Mouse (Mus musculus) midbrain, embryonic 13.5 days (tissue): ENCODE data around the gene Phykpl. TPM values are rescaled to one million over a fixed set of nuclear protein-coding genes. Genes with fewer than 3 reads are reported as not detected.
"Not testable (repeated sequence)": the region's sequence is repeated elsewhere in the genome, so short reads cannot be mapped to it uniquely, and the experiment has no call there.

Experiments used
- ATAC-seq: fragments of 200-750 bp; cut with Nextera tagmentation; 2 replicates; pipeline ENCODE4 v1.8.0; 2017; ENCODE audit warnings: mild to moderate bottlenecking, moderate TSS enrichment, moderate library complexity
- H3K27ac ChIP-seq: fragments of 300-500 bp; sonication (generic); 2 replicates; pipeline ENCODE4 v1.5.1; 2015; ENCODE audit warnings: inconsistent platforms, mild to moderate bottlenecking, moderate library complexity
- H3K27me3 ChIP-seq: fragments of 300-500 bp; sonication (generic); 2 replicates; pipeline ENCODE4 v1.6.1; 2015; ENCODE audit warnings: mild to moderate bottlenecking, inconsistent platforms
- H3K36me3 ChIP-seq: fragments of 300-500 bp; sonication (generic); 2 replicates; pipeline ENCODE4 v1.6.1; 2015; ENCODE audit warnings: mild to moderate bottlenecking, inconsistent platforms
- H3K4me1 ChIP-seq: fragments of 300-500 bp; sonication (generic); replicated peaks from 2 replicates; pipeline ENCODE4 v1.6.1; 2015; ENCODE audit warnings: inconsistent platforms
- H3K4me2 ChIP-seq: fragments of 300-500 bp; sonication (generic); replicated peaks from 2 replicates; pipeline ENCODE4 v1.6.1; 2015; ENCODE audit warnings: moderate library complexity, mild to moderate bottlenecking, inconsistent platforms
- H3K4me3 ChIP-seq: fragments of 300-500 bp; sonication (generic); replicated peaks from 2 replicates; pipeline ENCODE4 v1.5.1; 2015; ENCODE audit warnings: mild to moderate bottlenecking, inconsistent platforms
- H3K9ac ChIP-seq: fragments of 300-500 bp; sonication (generic); replicated peaks from 2 replicates; pipeline ENCODE4 v1.6.1; 2015; ENCODE audit warnings: mild to moderate bottlenecking, inconsistent platforms
- H3K9me3 ChIP-seq: fragments of 300-500 bp; sonication (generic); 2 replicates; pipeline ENCODE4 v1.6.1; 2016; ENCODE audit warnings: mild to moderate bottlenecking, inconsistent platforms
- WGBS: fragments of 180-500 bp; shearing (Covaris S2); methylation state at CpG from one replicate; pipeline ENCODE4 v1.1.7; 2015; 5-methylcytosine and 5-hydroxymethylcytosine counted together
- polyA plus RNA-seq: library from polyadenylated mRNA; unstranded; fragments of >200 nt; fragmentation: Nextera tagmentation; extraction: Ambion mirVana; gene quantifications from 2 replicates; pipeline ENCODE4 v1.2.1, GENCODE M21; 2015

Phykpl gene
- polyA plus RNA-seq, 1 experiment from 2014 or later, result 14.6 TPM

GRCm38 (mm10) chr11:51620084-51620483 is 35.5 kb downstream of the Phykpl start:
- Histone ChIP-seq H3K36me3 (peaks cover 37% of the 10 kb centered on the region), H3K27ac (no peak overlapping the region), H3K9ac (peak overlapping the region; percentile 77), H3K27me3 (no peaks in the 10 kb centered on the region), H3K4me3 (peak overlapping the region; percentile 76), H3K4me1 (peaks cover 25% of the 10 kb centered on the region), H3K9me3 (no peaks in the 10 kb centered on the region), H3K4me2 (peak overlapping the region; percentile 73)
- no peak for ATAC-seq
- WGBS, result 2% methylated on average over 11 of the region's 11 CpGs

DNA sequence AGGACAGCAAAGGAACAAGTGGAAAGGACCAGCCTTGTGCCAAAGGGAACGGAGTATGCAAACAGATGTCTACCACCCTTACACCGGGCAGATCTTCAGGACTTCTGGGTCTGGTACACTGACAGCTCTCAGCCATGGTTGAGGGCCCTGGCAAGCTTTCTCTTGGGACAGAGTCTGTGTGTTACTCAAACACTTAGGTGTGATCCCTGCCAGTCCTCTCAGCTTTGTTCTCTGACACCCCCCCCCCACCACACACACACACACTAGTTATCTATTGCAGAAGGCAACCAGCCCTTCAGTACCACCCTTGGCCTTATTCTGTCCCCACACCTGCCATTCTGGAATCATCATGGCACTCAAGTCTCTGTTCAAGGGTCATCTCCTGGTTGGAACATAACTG is 37.2 kb downstream of the Phykpl start:
- Histone ChIP-seq H3K4me1 (peaks cover 16% of the 10 kb centered on the region), H3K36me3 (peaks cover 52% of the 10 kb centered on the region), H3K9me3 (no peaks in the 10 kb centered on the region), H3K27me3 (no peaks in the 10 kb centered on the region), H3K9ac (no peak overlapping the region), H3K27ac (no peak overlapping the region), H3K4me3 (no peak overlapping the region), H3K4me2 (no peak overlapping the region)
- WGBS, result 94% methylated on average over 2 of the region's 2 CpGs
- ATAC-seq, result no peak

GRCm38 (mm10) chr11:51622971-51623491 is 38.5 kb downstream of the Phykpl start:
- Histone ChIP-seq H3K27ac (no peak overlapping the region), H3K9me3 (no peaks in the 10 kb centered on the region), H3K9ac (no peak overlapping the region), H3K4me1 (peaks cover 16% of the 10 kb centered on the region), H3K4me2 (no peak overlapping the region), H3K4me3 (no peak overlapping the region), H3K27me3 (no peaks in the 10 kb centered on the region), H3K36me3 (peaks cover 65% of the 10 kb centered on the region)
- 96% methylated on average over 7 of the region's 7 CpGs for WGBS
- ATAC-seq, result no peak

GRCm38 (mm10) chr11:51625187-51625820 is 40.7 kb downstream of the Phykpl start:
- H3K9me3 ChIP-seq, result no peaks in the 10 kb centered on the region
- no peak overlapping the region for H3K27ac ChIP-seq
- no peak overlapping the region for H3K4me3 ChIP-seq
- peaks cover 13% of the 10 kb centered on the region for H3K4me1 ChIP-seq
- peaks cover 82% of the 10 kb centered on the region for H3K36me3 ChIP-seq
- H3K9ac ChIP-seq, result no peak overlapping the region
- no peak for ATAC-seq
- no peak overlapping the region for H3K4me2 ChIP-seq
- no peaks in the 10 kb centered on the region for H3K27me3 ChIP-seq
- WGBS, result 87% methylated on average over 5 of the region's 5 CpGs

DNA sequence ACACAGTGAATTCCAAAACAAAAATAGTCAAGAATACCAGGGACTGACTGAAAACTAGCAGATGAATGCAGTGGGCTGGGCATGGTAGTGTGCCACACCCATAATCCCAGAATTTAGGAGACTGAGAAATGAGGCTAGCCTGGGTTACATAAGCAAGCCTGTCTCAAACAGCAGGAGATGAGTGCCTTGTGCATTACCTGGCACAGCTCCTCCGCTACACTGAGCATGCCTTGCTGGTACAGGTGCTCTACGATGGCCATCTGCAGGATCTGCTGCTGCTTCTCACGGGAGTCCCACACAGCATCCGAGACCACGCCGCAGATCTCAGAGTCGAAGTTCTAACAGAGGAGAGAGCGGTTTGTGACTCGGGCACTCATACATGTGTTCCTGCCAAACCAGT is 42.9 kb downstream of the Phykpl start:
- H3K9me3 ChIP-seq, result no peaks in the 10 kb centered on the region
- no peak overlapping the region for H3K4me2 ChIP-seq
- H3K27me3 ChIP-seq, result no peaks in the 10 kb centered on the region
- ATAC-seq, result no peak
- no peak overlapping the region for H3K27ac ChIP-seq
- H3K36me3 ChIP-seq, result peaks cover 72% of the 10 kb centered on the region
- H3K4me3 ChIP-seq, result no peak overlapping the region
- H3K9ac ChIP-seq, result no peak overlapping the region
- H3K4me1 ChIP-seq, result no peaks in the 10 kb centered on the region
- WGBS, result 92% methylated on average over 9 of the region's 9 CpGs

DNA sequence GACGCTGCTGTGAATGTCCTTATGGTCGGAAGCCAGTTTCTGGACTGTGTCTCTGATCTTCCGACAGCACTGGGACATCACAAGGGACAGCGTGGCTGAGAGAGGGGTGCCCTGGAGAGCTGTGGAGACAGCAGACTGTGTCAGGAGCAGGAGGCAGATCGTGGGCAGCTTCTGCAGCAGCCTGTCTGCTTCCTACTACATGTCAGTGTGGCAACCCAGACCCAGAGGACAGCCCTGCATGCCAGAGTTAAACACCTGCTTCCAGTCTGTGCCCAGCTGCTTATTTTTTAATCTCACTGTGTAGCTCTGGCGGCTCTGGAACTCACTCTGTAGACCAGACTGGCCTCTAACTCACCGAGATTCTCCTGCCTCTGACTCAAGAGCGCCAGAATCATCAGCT is 43.4 kb downstream of the Phykpl start:
- peaks cover 71% of the 10 kb centered on the region for H3K36me3 ChIP-seq
- H3K27me3 ChIP-seq, result no peaks in the 10 kb centered on the region
- no peak overlapping the region for H3K4me2 ChIP-seq
- no peaks in the 10 kb centered on the region for H3K4me1 ChIP-seq
- WGBS, result 91% methylated on average over 8 of the region's 8 CpGs
- no peak for ATAC-seq
- no peak overlapping the region for H3K4me3 ChIP-seq
- no peak overlapping the region for H3K9ac ChIP-seq
- no peaks in the 10 kb centered on the region for H3K9me3 ChIP-seq
- H3K27ac ChIP-seq, result no peak overlapping the region

DNA sequence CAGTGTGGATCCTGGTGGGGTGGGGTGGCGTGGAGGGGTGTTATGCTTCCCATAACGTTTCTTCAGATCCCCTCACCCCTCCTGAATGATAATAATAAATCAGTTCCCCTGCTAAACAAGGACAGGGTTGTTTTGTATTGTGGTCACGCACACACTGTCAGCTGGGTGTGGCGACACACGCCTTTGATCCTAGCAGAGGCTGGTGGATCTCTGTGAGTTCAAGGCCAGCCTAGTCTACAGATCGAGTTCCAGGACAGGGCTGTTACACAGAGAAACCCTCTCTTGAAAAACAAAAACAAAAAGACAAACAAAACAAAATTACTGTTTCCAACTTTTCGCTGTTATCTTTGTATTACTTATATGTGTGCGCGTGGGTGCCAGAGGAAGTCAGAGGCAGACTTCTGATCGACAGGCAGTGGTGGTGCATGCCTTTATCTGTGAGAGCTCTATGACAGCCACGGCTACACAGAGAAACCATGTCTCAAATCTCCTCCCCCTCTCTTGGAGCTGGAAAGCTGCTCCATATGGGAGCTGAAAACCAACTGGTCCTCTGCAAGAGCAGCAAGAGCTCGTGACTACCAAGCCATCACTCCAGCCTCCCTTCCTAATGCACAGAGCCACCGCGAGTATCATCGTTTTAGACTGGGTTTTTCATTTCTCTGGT is 45.2 kb downstream of the Phykpl start:
- ATAC-seq, result no peak
- Histone ChIP-seq H3K9me3 (no peaks in the 10 kb centered on the region), H3K27me3 (no peaks in the 10 kb centered on the region), H3K36me3 (peaks cover 52% of the 10 kb centered on the region), H3K9ac (no peak overlapping the region), H3K4me3 (no peak overlapping the region), H3K4me2 (no peak overlapping the region), H3K27ac (no peak overlapping the region), H3K4me1 (peaks cover 10% of the 10 kb centered on the region)
- WGBS, result 88% methylated on average over 15 of the region's 15 CpGs

DNA sequence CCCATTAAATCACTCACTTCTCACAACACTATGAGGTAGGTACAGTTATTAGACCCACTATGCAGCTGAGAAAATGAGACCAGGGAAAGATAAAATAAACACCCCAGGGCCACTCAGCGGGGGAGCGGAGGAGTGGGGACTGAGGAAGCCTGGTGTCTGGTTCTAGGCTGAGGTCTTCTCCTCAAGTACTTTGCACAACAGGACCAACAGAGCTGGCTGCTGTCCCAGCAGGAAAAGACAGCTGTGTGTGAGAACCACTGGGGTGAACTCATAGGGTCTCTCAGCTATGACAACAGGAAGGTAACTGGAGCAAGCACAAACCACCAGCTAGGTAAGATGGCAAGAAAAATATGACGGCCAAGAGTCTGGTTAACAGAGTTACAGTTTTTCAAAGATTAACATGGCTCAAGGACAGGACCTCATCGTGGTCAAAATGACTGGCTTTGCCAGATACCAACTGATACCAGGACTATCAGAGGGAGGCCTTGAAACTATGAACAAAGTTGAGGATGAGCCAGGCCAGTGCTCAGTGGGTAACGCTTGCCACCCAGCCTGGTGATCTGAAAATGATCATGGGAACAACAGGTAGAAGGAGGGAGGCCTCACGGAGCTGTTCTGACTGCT is 47.7 kb downstream of the Phykpl start:
- peaks cover 29% of the 10 kb centered on the region for H3K36me3 ChIP-seq
- H3K27ac ChIP-seq, result no peak overlapping the region
- H3K9ac ChIP-seq, result no peak overlapping the region
- no peak overlapping the region for H3K4me3 ChIP-seq
- H3K27me3 ChIP-seq, result no peaks in the 10 kb centered on the region
- 92% methylated on average over 6 of the region's 6 CpGs for WGBS
- ATAC-seq, result no peak
- H3K4me2 ChIP-seq, result no peak overlapping the region
- H3K4me1 ChIP-seq, result peaks cover 21% of the 10 kb centered on the region
- no peaks in the 10 kb centered on the region for H3K9me3 ChIP-seq

DNA sequence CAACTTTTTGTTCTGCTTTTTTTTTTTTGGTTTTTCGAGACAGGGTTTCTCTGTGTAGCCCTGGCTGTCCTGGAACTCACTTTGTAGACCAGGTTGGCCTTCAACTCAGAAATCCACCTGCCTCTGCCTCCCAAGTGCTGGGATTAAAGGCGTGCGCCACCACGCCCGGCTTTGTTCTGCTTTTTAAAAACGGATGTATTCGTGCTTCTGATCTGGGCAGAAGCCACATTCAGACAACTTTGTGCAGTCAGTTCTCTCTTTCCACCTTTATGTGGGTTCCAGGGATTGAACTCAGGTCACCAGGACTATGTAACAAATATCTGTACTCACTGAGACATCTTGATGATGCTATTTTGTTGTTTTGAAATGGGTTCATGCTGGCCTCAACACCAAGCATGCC is 48.6 kb downstream of the Phykpl start:
- H3K4me3 ChIP-seq, ATAC-seq, H3K27me3 ChIP-seq, H3K4me2 ChIP-seq, H3K9ac ChIP-seq, H3K27ac ChIP-seq, H3K9me3 ChIP-seq: not testable (repeated sequence)
- 91% methylated on average over 7 of the region's 7 CpGs for WGBS
- peaks cover 19% of the 10 kb centered on the region for H3K36me3 ChIP-seq
- peaks cover 26% of the 10 kb centered on the region for H3K4me1 ChIP-seq

- H3K27ac ChIP-seq, result no peak overlapping the region
- no peak for ATAC-seq
- H3K9ac ChIP-seq, result no peak overlapping the region
- peaks cover 16% of the 10 kb centered on the region for H3K36me3 ChIP-seq
- H3K4me1 ChIP-seq, result peaks cover 27% of the 10 kb centered on the region
- H3K4me2 ChIP-seq, result no peak overlapping the region
- 88% methylated on average over 3 of the region's 3 CpGs for WGBS
- H3K27me3 ChIP-seq, result peaks cover 7% of the 10 kb centered on the region; the same call in 1 of the 2 replicates
- H3K4me3 ChIP-seq, result no peak overlapping the region
- H3K9me3 ChIP-seq, result no peaks in the 10 kb centered on the region
Observed at GRCm38 (mm10) chr11:51633721-51634120, 49.2 kb downstream of the Phykpl start.

GRCm38 (mm10) chr11:51635127-51635524 is 50.6 kb downstream of the Phykpl start:
- H3K27ac ChIP-seq, result peak overlapping the region; percentile 81
- 23% methylated on average over 6 of the region's 6 CpGs for WGBS
- peaks cover 27% of the 10 kb centered on the region for H3K4me1 ChIP-seq
- H3K9me3 ChIP-seq, result no peaks in the 10 kb centered on the region
- peak overlapping the region; percentile 76 for H3K4me2 ChIP-seq
- H3K4me3 ChIP-seq, result peak overlapping the region; percentile 84
- peak overlapping the region; percentile 81 for H3K9ac ChIP-seq
- H3K27me3 ChIP-seq, result peaks cover 8% of the 10 kb centered on the region; the same call in 1 of the 2 replicates
- no peak for ATAC-seq
- 0 out of 2 replicates have a peak, but pooled peaks cover 3% of the 10 kb centered on the region for H3K36me3 ChIP-seq
